Mouse (Mus musculus): ENCODE measurements around the gene Il1r1.

DNA sequence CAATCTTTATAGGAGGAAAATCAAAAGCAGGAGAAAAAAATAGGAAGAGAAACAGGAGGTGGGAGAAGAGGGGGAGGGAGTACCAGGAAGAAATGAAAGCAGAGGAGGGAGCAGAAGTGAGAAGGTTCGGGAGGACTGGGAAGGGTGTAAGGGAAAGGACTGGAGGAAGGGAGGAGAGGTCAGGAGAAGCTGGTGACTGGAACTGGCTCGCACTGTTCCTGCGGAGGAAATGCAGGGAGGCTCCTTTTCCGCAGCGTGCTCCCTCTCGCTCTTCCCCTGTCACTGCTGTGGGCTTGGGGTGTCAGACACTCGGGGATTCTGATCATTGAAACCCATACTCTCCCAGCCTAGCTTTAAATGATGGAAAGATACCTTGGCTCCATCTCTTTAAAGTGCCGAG, 2.2 kb upstream of the Il1r1 start:
- no peak for TF ChIP-seq CTCF (IDR thresholded peaks at IDR 0.05; ENCODE audit: control insufficient read depth, insufficient read depth, low read length)
- TF ChIP-seq POLR2A (IDR thresholded peaks at IDR 0.05; ENCODE audit: borderline replicate concordance, control insufficient read depth, low read depth, low read length): no peak
